Mouse (Mus musculus) heart, embryonic 10.5 days (tissue): ENCODE results near the gene Sirt3. TPM values are rescaled to one million over a fixed set of nuclear protein-coding genes. Genes with fewer than 3 reads are reported as not detected.

ENCODE experiments used
- DNase-seq: peaks from one replicate; pipeline ENCODE4 v3.0.0-alpha.2; 2017; ENCODE audit warnings: low spot score
- H3K27ac ChIP-seq: fragments of 300-500 bp; sonication (generic); 2 replicates; pipeline ENCODE4 v1.5.1; 2016; ENCODE audit warnings: mild to moderate bottlenecking
- H3K27me3 ChIP-seq: fragments of 300-500 bp; sonication (generic); 2 replicates; pipeline ENCODE4 v1.6.1; 2016; ENCODE audit warnings: mild to moderate bottlenecking; ENCODE audit not compliant: poor library complexity, insufficient read depth, severe bottlenecking
- H3K36me3 ChIP-seq: fragments of 300-500 bp; sonication (generic); 2 replicates; pipeline ENCODE4 v1.6.1; 2016; ENCODE audit warnings: mild to moderate bottlenecking, moderate library complexity
- H3K4me1 ChIP-seq: fragments of 300-500 bp; sonication (generic); 2 replicates; pipeline ENCODE4 v1.6.1; 2016; ENCODE audit warnings: mild to moderate bottlenecking
- H3K4me3 ChIP-seq: fragments of 300-500 bp; sonication (generic); 2 replicates; pipeline ENCODE4 v1.5.1; 2016; ENCODE audit warnings: mild to moderate bottlenecking, moderate library complexity
- H3K9me3 ChIP-seq: fragments of 300-500 bp; sonication (generic); 2 replicates; pipeline ENCODE4 v1.6.1; 2016; ENCODE audit warnings: mild to moderate bottlenecking, moderate library complexity
- WGBS: fragments of 180-500 bp; shearing (Covaris S2); methylation state at CpG from one replicate; pipeline ENCODE4 v1.1.7; 2016; 5-methylcytosine and 5-hydroxymethylcytosine counted together
- polyA plus RNA-seq: library from polyadenylated mRNA; unstranded; fragments of >200 nt; fragmentation: Nextera tagmentation; extraction: Ambion mirVana; gene quantifications from 2 replicates; pipeline ENCODE4 v1.2.1, GENCODE M21; 2016

Sirt3 gene
- polyA plus RNA-seq, 1 experiment from 2014 or later = 31.5 TPM

DNA sequence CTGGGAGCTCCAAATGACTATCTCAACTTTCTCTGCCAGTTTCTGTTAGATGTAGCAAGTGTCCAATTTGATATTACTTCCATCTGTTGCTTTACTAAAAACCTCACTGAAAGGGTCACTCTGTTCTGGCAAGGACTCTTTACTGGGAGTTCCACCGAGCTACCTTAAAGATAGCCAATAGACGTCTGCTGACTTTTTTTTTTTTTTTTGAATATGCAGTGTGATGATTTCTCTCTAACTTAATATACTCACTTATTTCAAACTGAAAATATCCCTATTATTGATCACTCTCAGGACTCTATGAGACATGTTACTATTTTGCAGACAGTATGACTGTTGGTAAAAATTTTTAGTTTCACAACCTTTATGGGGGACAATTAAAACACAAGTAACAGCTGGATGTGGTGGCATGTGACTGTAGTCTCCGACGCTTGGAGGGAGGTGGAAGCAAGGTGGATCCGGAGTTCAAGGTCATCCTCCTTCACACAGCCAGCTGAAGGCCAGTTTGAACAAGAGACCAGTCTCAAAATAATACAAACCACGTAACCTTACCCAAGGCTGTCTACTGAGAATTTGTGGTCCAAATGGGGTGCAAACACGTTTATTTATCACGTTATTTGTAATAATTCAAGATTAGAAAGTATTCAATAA is 1.1 kb downstream of the Sirt3 start:
- Histone ChIP-seq H3K36me3 (peaks cover 31% of the 10 kb centered on the region), H3K9me3 (no peaks in the 10 kb centered on the region), H3K4me3 (peak overlapping the region; percentile 98), H3K27me3 (no peaks in the 10 kb centered on the region), H3K4me1 (peaks cover 9% of the 10 kb centered on the region), H3K27ac (peak overlapping the region; percentile 92)
- no peak for DNase-seq
- WGBS = 17% methylated on average over 8 of the region's 8 CpGs

DNA sequence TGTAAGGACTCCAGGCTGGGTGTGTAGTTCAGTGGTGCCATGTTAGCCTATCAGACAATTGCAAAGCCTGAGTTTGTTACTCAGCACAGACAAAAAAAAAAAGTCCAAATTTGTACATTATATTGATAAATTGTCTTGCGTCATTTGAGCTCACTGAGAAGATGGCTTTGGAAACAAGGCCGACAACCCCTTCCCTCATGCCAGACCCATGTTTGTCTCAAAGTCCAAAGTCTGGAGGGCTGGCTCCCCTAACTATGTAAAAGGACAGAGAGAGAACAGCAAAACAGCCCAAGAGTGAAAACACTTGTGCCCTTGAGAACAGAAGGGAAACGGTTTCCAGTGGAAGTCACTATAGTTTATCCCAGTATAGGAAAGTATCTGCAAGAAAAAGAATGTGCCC is 1.7 kb downstream of the Sirt3 start:
- no peaks in the 10 kb centered on the region for H3K9me3 ChIP-seq
- WGBS = 87% methylated on average over 3 of the region's 3 CpGs
- no peak for DNase-seq
- H3K4me3 ChIP-seq = 0 out of 2 replicates have a peak overlapping the region, but pooled peaks have one; percentile 98
- H3K27ac ChIP-seq = no peak overlapping the region
- H3K36me3 ChIP-seq = peaks cover 35% of the 10 kb centered on the region
- H3K4me1 ChIP-seq = peaks cover 9% of the 10 kb centered on the region
- no peaks in the 10 kb centered on the region for H3K27me3 ChIP-seq

DNA sequence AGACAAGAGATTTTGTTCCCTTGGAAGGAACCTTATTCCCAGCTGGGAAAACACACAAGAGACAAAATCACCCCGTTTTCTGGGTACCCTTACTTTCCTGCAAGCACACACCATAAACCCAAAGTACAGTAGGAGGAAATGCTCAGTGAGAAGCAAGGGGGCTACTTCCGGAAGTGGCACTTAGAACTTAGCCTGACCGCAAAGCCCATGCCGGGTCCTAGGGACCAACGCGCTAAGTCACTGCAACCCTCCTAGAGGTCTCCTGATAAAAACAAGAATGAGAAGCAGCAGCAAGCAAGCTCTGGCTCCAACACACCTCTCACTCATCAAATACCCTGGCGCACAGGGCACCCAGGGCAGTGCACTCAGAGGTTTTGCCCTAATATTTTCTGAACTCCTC is 2.8 kb downstream of the Sirt3 start:
- H3K36me3 ChIP-seq = peaks cover 45% of the 10 kb centered on the region
- no peaks in the 10 kb centered on the region for H3K9me3 ChIP-seq
- no peak for DNase-seq
- no peak overlapping the region for H3K4me3 ChIP-seq
- WGBS = 82% methylated on average over 7 of the region's 7 CpGs
- H3K4me1 ChIP-seq = peaks cover 9% of the 10 kb centered on the region
- H3K27ac ChIP-seq = no peak overlapping the region
- H3K27me3 ChIP-seq = no peaks in the 10 kb centered on the region

DNA sequence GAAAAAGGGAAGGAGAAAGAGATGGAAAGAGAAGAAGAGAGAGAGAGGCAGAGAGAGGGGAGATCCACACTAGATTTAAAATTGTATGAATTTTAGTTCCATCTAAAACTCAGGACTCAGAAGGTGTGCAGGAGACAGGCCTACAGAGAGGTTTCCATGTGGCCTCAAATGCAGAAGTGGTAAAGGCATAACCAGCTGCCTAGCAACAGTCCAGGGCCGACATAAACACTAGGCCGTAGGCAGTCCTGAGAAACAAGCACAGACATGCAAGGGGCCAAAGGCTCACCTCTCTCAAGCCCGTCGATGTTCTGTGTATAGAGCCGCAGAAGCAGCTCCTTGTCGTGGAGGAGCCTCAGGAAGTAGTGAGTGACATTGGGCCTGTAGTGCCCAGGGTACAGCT is 4.7 kb downstream of the Sirt3 start:
- no peak for DNase-seq
- H3K27me3 ChIP-seq = no peaks in the 10 kb centered on the region
- WGBS = 85% methylated on average over 6 of the region's 6 CpGs
- no peak overlapping the region for H3K4me3 ChIP-seq
- H3K36me3 ChIP-seq = peaks cover 46% of the 10 kb centered on the region
- peaks cover 3% of the 10 kb centered on the region; the same call in 1 of the 2 replicates for H3K4me1 ChIP-seq
- no peaks in the 10 kb centered on the region for H3K9me3 ChIP-seq
- H3K27ac ChIP-seq = no peak overlapping the region

DNA sequence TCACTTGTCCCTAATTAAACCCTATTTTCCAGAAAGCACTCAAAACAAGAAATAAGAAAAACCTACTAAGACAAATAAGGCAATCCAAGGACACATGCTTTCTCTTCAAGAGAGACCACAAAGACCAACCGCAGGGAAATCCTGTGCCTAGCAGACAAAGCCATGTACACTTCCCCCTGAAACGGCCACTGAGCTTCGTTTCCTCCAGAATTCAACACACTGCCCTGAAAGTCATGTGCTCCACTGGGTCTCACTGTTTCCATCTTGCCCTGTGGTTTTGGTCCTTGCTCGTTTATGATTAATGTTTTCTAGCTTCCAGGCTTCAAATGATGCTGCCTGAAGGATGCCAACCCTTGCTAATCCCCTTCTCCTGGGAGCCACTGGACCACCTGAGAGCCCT is 7.9 kb downstream of the Sirt3 start:
- Histone ChIP-seq H3K4me1 (no peaks in the 10 kb centered on the region), H3K4me3 (no peak overlapping the region), H3K27ac (no peak overlapping the region), H3K9me3 (no peaks in the 10 kb centered on the region), H3K27me3 (no peaks in the 10 kb centered on the region), H3K36me3 (peaks cover 50% of the 10 kb centered on the region)
- WGBS = 92% methylated on average over 4 of the region's 4 CpGs
- no peak for DNase-seq

DNA sequence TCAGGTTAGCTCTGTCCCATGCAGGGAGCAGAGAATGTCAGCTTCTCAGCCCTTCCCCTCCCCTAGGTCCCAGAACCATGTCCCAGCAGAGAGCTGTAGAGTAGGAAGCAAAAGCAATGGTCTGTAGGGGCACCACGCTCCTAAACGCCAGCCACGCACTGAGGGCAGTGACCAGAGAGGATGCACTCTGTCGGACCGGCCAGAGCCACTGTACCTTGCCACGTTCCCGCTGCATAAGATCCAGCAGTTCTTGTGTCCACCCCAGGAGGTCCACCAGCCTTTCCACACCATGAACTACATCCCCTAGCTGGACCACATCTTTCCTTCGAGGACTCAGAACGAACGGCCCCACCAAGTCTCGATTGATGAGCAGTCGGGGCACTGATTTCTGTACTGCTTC is 17.3 kb downstream of the Sirt3 start:
- no peaks in the 10 kb centered on the region for H3K4me1 ChIP-seq
- 86% methylated on average over 12 of the region's 12 CpGs for WGBS
- H3K4me3 ChIP-seq = no peak overlapping the region
- no peaks in the 10 kb centered on the region for H3K9me3 ChIP-seq
- H3K27me3 ChIP-seq = no peaks in the 10 kb centered on the region
- DNase-seq = no peak
- peaks cover 78% of the 10 kb centered on the region for H3K36me3 ChIP-seq
- no peak overlapping the region for H3K27ac ChIP-seq

DNA sequence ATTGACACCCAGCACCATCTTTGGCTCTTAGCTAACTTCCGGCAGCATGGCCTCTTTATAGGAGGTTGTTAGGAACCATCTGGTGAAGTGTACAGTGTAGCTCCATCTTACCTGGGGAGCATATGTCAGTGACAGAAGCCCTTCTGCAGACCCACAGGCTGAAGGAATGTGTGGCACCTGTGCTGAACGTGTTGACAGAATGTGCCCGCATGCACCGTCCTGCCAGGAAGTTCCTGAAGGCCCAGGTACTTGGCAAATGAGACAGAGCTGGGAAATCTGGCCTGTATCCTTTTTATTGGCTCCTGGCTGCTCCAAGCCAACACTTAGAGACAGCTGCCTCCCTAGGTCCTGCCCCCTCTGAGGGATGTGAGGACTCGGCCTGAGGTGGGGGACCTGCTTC is 21.4 kb downstream of the Sirt3 start:
- Histone ChIP-seq H3K4me3 (no peak overlapping the region), H3K4me1 (peaks cover 21% of the 10 kb centered on the region), H3K27ac (no peak overlapping the region), H3K9me3 (no peaks in the 10 kb centered on the region), H3K36me3 (peaks cover 71% of the 10 kb centered on the region), H3K27me3 (no peaks in the 10 kb centered on the region)
- DNase-seq = no peak
- 86% methylated on average over 5 of the region's 5 CpGs for whole genome bisulfite sequencing

DNA sequence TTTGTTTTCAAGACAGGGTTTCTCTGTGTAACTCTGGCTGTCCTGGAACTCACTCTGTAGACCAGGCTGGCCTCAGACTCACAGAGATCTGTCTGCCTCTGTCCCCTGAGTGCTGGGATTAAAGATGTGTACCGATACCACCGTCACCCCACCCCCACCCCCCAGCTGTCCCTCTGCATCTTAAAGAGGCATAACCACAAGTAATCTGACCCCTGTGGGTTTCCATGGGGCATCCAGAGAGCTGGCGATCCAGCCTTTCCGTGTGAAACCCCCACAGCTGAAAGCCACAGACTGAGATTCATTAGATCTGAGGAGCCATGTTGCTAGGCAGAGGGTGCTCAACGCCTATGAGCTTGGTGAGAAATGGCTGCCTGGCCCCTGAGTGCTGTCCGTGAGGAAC is 22.1 kb downstream of the Sirt3 start:
- 83% methylated on average over 6 of the region's 6 CpGs for WGBS
- no peaks in the 10 kb centered on the region for H3K9me3 ChIP-seq
- no peak overlapping the region for H3K27ac ChIP-seq
- H3K4me1 ChIP-seq = peaks cover 28% of the 10 kb centered on the region
- H3K27me3 ChIP-seq = no peaks in the 10 kb centered on the region
- peaks cover 67% of the 10 kb centered on the region for H3K36me3 ChIP-seq
- no peak overlapping the region for H3K4me3 ChIP-seq
- DNase-seq = no peak

DNA sequence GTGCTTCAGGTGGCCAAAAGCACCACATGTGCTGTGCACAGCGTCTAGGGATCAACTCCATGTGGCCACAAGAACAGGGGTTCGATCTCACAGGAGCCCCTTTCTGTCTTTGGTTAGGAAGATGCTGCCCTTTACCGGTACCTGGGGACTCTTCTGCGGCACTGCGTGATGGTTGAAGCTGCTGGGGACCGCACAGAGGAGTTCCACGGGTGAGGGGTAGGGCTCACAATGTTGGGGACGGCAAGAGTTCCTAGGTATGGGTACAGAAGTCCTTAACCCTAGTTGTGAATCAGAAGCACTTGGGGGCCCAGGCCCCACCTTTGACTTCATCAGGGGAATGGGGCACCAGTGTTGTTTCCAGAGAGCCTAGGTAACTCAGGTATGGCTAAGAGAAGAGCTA is 23.4 kb downstream of the Sirt3 start:
- no peaks in the 10 kb centered on the region for H3K9me3 ChIP-seq
- H3K27me3 ChIP-seq = no peaks in the 10 kb centered on the region
- peaks cover 66% of the 10 kb centered on the region for H3K36me3 ChIP-seq
- peaks cover 34% of the 10 kb centered on the region for H3K4me1 ChIP-seq
- 89% methylated on average over 8 of the region's 8 CpGs for WGBS
- H3K4me3 ChIP-seq = 0 out of 2 replicates have a peak overlapping the region, but pooled peaks have one; percentile 83
- DNase-seq = no peak
- peak overlapping the region; percentile 91; the same call in 1 of the 2 replicates for H3K27ac ChIP-seq

DNA sequence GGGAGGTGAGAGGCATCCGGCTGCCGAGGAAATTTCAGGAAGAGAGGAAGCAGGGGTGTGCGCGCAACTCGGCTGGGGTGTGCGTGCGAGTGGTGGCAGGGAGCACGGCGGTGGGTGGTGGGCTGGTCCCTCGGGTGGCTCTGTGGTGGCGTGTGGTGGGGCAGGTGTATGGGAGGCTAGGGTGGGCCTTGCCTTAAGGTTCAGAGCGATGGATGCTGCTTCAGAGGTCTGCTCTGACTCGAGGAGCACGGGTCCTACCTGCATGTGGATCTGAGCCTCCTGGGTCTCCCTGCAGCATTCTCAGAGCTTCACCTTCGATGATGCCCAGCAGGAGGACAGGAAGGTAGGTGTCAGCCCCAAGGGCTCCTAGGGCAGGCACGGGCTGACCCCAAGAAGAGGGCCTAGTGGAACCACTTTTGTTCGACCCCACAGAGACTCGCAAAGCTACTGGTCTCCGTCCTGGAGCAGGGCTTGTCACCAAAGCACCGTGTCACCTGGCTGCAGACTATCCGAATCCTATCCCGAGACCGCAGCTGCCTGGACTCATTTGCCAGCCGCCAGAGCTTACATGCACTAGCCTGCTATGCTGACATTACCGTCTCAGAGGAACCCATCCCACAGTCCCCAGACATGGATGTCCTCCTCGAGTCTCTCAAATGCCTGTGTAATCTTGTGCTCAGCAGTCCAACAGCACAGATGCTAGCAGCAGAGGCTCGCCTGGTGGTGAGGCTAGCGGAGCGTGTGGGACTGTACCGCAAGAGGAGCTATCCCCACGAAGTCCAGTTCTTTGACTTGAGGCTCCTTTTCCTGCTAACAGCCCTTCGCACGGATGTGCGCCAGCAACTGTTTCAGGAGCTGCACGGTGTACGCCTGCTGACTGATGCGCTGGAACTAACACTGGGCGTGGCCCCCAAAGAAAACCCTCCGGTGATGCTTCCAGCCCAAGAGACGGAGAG is 24.3 kb downstream of the Sirt3 start, which contains the start of gene Bet1l:
Gene Bet1l (minus strand): TSS at position 28 of the 956 bp plus-strand sequence.
- Histone ChIP-seq H3K27me3 (no peaks in the 10 kb centered on the region), H3K4me3 (peak within 1 kb of the TSS; percentile 83), H3K4me1 (peaks cover 34% of the 10 kb centered on the region), H3K9me3 (no peaks in the 10 kb centered on the region), H3K27ac (peak within 1 kb of the TSS; percentile 91), H3K36me3 (peaks cover 66% of the 10 kb centered on the region)
- no peak for DNase-seq
- WGBS = 38% methylated on average over 40 of the region's 40 CpGs

DNA sequence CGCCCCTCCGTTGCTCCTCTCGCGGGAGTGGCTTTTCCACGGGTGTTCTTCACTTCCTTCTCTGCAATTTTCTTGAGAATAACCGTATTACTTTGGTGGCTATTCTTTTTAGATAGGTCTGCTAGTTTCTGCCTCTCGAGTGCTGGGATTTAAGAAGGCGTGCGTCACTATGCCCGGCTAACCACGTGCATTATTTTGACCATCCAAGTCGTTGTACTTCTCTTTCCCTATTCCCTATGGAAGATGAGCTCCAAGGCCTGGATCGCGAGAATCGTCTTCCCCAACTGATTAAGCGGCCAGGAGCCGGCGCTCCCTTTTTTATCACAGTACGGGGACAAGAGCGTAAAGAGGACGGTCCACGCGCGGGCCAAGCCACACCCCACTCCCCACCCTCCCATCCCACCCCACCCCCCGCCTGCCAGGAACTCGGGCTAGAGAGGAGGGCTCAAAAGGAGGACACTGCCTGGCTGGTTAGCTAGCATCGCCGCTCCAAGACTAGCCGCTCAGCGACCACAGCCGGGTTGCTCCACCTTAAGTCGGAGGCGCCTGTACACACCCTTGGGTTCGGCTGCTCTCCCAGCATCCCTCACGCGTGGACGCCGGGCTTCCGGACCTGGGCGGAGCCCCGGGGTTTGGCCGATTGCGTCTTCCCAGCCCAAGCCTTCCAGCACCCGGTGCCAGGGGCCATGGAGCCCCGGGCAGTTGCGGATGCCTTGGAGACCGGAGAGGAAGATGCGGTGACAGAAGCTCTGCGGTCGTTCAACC is 25.1 kb downstream of the Sirt3 start, which contains the start of gene Ric8a:
Gene Ric8a (plus strand): TSS at position 173 of the 765 bp plus-strand sequence.
- Histone ChIP-seq H3K4me1 (peaks cover 34% of the 10 kb centered on the region), H3K27me3 (no peaks in the 10 kb centered on the region), H3K4me3 (peak within 1 kb of the TSS; percentile 83), H3K36me3 (peaks cover 66% of the 10 kb centered on the region), H3K9me3 (no peaks in the 10 kb centered on the region), H3K27ac (peak within 1 kb of the TSS; percentile 91)
- WGBS = under 1% methylated on average over 49 of the region's 50 CpGs
- peak; percentile 95 for DNase-seq

DNA sequence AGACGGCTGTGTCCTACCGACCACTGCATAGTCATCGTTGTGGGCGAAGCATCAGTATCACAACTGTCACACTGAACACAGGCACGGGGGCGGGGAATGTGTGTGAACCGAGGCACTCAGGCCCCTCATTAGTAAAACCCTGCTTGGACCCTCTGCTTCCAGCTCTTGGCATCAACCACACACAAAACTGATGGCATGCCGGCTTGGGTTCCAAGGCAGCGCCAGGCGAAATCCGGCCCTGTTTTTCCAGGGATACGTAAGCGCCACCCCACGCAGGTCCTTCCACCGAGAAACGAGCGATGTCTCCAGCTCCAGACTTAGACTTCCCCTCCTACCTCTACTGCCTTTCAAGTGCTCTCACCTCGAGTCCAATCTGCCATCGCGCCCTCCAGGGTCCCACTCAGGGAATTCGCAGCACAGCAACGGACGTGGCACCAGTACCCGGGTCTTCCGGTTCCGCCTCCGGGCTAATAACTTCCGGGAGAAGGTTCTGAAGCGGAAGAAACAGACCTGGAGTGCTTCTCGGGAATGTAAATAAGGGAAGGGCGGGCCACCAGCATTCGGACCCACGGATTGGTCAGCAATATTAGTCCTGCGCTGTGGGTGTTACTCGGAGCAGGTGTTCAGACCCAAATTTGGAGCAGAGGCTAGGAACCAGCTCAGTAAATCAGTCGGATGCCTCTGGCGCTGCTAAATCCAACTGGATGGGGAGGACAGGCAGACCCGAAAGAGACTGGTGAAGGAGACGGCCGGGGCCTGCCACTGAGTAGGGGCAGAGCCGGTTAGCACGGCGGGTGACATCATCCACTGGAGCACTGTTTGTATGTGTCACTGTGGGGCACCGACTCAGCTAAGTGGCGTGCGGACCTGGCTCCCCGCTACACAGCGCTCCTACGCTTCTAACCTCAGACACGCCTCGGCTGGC is 26.0 kb downstream of the Sirt3 start, which contains the start of gene Gm45785:
Gene Gm45785 (minus strand): TSS at position 472 of the 925 bp plus-strand sequence.
- Histone ChIP-seq H3K27ac (peak within 1 kb of the TSS; percentile 91), H3K36me3 (peaks cover 65% of the 10 kb centered on the region), H3K9me3 (no peaks in the 10 kb centered on the region), H3K27me3 (no peaks in the 10 kb centered on the region), H3K4me1 (peaks cover 34% of the 10 kb centered on the region), H3K4me3 (peak within 1 kb of the TSS; percentile 83)
- peak; percentile 97 for DNase-seq
- under 1% methylated on average over 51 of the region's 51 CpGs for WGBS
